Mouse (Mus musculus): Measurements from ENCODE around the gene Cbx5.

DNA sequence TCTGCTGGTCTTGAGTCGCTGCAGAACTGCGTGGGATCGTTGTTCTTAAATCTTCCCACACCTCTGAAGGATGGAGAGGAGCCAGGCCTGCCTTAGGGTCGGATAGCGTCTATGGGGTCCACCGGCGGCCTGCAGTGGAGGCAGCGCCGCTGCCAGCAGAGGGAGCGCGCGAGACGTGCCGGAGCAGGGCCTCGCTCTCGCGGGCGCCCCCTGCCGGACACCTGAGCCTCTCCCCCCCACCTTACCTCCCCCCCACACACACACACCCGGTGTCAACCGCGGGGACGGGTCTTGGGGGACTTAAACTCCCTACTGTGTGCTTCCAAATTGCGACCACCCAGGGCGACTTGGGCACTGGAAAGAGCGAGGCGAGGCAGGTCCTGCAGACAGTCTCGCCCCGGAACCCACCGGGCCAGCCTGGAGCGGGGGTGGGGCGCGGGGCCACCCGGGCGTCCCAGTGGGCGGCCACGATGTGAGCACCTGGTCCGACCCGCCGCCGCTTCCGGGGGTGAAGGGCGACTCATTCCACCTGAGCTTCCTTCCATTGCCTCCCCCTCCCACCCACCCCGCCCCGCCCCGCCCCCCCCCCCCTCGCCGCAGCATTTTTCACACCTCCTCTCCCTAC lies 57.3 kb downstream of the Cbx5 start:
- no peak; the same call in 1 of the 2 replicates for TF ChIP-seq CTCF (IDR thresholded peaks at IDR 0.05)
- no peak for TF ChIP-seq EP300 (IDR thresholded peaks at IDR 0.05; ENCODE audit: insufficient read depth, low read depth, low read length)
- no peak for TF ChIP-seq POLR2A (IDR thresholded peaks at IDR 0.05; ENCODE audit: insufficient read depth, low read depth, low read length)
